Mouse (Mus musculus): ENCODE measurements around the gene Zmym1.
A peak's percentile ranks its signal among the peaks of the same experiment; 100 is the strongest.
"Not testable (repeated sequence)": the region's sequence is repeated elsewhere in the genome, so short reads cannot be mapped to it uniquely, and the experiment has no call there.

Gene Zmym1

GRCm38 (mm10) chr4:127060585-127061290 lies at the start of gene Zmym1:
Gene Zmym1 (minus strand): TSS chr4:127061152.
- DNase-seq (ENCODE audit: low spot score), result peak; percentile 87

- no peak for DNase-seq (ENCODE audit: low spot score)
Measured at GRCm38 (mm10) chr4:127110570-127110969, 49.6 kb upstream of the Zmym1 start.

DNA sequence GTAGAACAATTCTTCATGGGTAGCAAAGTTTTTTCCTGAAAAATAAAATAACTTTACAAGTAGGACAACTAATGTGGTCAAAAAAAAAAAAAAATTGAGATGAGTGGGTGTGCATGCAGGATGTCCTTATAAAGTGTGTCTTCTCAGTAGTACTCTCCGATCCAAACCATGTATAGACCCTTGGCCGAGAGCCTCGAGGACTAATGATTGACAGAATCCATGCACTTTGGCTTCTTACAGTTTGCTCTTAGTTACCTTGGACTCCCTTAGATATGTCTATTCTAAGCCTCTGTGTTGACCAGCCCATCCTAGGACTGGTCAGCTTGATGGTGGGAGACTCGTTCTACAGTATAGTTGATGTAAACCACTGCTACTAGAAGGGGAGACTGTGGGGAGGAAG lies 46.6 kb upstream of the Zmym1 start:
- DNase-seq (ENCODE audit: low spot score), result no peak

DNA sequence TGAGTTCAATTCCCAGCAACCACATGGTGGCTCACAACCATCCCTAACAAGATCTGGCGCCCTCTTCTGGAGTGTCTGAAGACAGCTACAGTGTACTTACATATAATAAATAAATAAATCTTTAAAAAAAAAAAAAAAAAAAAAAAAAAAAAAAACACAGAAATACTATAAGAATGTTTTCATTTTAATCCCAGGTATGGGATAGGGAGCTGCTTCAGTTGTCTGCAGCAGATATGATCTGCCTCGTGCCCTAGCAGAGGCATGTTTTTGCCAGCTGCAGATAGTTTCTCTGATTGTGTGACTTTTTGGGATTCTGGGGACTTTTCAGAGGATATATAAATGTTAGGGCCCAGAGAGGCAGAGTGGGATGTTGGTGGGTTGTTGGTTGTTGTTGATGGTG lies 38.6 kb upstream of the Zmym1 start:
- not testable (repeated sequence) for DNase-seq (ENCODE audit: low spot score)

- no peak for DNase-seq (ENCODE audit: low spot score)
Measured at GRCm38 (mm10) chr4:127095090-127095489, 34.1 kb upstream of the Zmym1 start.

DNA sequence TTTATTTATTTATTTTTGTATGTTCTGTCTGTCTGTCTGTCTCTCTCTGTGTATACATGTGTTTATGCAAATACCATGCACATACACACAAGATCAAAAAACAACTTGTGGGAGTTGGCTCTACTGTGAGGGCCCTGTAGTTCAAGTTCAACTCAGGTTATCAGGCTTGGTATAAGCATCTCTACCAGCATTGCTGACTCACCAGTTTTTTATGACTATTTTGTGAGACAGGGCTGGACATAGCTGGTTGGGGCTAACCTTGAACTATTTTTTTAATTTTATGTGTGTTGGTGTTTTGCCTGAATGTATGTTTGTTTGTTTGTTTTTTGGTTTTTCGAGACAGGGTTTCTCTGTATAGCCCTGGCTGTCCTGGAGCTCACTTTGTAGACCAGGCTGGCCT lies 30.2 kb upstream of the Zmym1 start:
- no peak for DNase-seq (ENCODE audit: low spot score)

DNA sequence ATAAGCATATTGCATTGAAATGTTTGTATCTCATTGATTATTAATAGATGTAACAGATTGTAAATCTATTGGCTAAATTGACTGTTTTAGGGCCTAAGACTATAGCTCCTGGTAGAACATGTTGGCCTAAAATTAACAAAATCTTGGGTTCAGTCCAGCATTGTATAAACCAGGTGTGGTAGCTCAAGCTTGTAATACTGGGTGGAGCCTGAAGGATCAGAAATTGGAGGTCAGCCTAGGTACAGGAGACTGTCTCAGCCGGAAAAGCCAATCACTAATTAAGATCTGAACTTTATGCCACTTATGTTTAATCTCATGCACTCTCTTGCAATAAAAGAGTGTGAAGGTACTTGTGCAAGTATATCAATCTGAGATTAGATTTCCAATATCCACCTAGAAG lies 24.8 kb upstream of the Zmym1 start:
- DNase-seq (ENCODE audit: low spot score), result no peak

DNA sequence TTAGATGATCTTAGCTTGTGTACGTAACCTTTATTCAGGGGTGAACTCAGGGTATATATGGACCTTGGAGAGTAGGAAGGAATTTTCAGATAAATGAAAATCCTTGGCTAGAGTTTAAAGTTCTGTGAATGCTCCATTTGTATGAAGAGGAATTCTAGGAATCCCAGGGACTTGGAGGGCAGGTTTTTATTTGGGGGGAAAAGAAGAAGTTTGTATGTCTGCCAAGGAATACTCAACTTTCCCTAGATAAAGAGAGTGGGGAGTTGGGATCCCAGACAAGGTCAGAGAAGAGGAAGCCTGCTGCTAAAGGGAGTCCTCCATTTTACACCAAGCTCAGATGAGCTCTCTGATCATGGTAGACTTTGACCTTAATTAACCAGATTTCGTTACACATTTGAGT lies 22.2 kb upstream of the Zmym1 start:
- DNase-seq (ENCODE audit: low spot score), result no peak

GRCm38 (mm10) chr4:127080806-127081205 lies 19.9 kb upstream of the Zmym1 start:
- no peak for DNase-seq (ENCODE audit: low spot score)

GRCm38 (mm10) chr4:127076875-127077548 lies 16.1 kb upstream of the Zmym1 start, which contains the start of gene Zmym6:
Gene Zmym6 (plus strand): TSS chr4:127077383.
- peak; percentile 88 for DNase-seq (ENCODE audit: low spot score)

GRCm38 (mm10) chr4:127074915-127075314 lies 14.0 kb upstream of the Zmym1 start:
- no peak for DNase-seq (ENCODE audit: low spot score)

DNA sequence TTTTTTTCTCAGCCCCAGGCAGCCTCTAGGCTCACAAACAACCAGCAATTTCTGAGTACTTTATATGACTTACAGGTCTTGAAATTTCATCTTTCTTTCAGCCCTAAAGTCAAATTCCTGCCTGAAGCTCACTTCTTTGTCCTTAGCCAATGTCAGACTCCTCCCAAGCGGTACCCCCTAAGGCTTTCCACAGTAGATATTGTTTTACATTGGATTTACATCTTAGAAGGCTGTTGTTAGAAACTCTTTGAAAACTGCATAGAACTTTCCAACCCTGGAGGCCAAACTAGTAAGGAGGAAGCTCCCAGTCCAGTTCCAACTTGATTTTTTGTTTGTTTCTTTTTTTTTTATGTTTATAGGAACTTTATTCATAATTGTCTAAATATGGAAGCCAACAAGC lies 3.1 kb upstream of the Zmym1 start:
- no peak for DNase-seq (ENCODE audit: low spot score)

DNA sequence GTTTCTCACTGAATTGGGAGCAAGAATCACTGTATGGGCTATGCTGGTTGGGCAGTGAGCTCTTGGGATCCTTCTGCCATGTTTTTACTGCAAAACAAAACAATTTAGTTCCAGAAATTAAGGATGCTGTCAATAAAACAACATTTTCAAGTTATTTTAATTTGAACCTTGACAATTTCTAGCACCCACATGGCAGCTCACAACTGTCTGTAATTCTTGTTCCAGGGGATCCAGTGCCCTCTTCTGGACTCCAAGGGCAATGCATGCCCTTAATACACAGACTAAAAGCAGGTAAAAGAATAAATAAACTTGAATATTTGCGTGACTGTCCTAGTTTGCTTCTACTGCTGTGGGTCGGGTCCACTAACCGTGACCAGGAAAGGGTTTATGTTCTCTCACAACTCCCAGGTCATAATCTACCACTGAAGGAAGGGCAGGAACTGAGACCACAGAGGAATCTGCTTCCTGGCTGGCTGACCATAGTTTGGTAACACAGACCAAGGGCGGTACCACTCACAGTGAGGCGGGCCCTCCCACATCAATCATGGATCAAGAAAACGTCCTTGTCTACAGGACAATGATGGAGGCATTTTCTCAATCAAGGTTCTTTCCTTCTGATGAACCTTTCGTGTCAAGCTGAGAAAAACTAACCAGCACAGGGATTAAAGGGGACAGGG lies 6.3 kb downstream of the Zmym1 start:
- no peak for DNase-seq (ENCODE audit: low spot score)

GRCm38 (mm10) chr4:127053071-127053470 lies 7.9 kb downstream of the Zmym1 start:
- DNase-seq (ENCODE audit: low spot score), result no peak

- DNase-seq (ENCODE audit: low spot score), result no peak
Measured at GRCm38 (mm10) chr4:127051121-127051520, 9.8 kb downstream of the Zmym1 start.

DNA sequence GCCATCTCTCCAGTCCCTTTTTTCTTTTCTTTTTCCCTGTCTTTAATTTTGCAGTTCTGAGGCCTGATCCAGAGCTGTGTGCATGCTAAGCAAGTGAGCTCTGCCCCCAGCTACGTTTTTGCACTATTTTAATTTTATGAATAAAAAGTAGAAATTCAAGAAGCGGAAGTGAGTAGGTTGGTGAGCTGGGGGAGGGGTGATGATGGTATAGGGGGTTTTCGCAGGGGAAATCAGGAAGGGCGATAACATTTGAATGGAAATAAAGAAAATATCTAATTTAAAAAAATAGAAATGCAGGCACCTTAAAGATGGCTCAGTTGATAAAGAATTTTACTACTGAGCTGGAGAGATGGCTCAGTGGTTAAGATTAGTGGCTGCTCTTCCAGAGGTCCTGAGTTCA lies 17.4 kb downstream of the Zmym1 start:
- DNase-seq (ENCODE audit: low spot score), result no peak

GRCm38 (mm10) chr4:127039871-127040483 lies 21.0 kb downstream of the Zmym1 start:
- no peak for DNase-seq (ENCODE audit: low spot score)

DNA sequence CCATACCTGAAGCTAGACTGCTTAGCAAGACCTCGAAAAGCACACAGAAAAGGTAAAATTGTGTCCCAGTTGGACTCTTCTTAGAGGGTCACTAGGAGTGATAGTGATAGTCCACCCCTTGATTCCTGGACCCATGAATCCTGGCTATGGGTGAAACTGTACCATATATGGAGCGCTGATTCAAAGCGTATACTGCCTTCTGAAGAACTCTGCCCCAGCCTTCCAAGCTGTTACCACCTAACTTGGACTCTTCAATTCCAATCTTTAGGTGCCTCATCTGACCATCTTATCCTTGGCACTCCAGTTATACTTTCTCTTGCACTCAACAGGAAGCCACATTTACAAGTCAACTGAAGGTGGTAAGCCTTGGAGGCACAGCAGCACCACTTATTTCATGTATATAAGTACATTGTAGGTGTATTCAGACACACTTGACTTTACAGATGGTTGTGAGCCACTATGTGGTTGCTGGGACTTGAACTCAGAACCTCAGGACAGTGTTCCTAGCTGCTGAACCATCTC lies 22.1 kb downstream of the Zmym1 start:
- DNase-seq (ENCODE audit: low spot score), result no peak

GRCm38 (mm10) chr4:127037908-127038827 lies 22.8 kb downstream of the Zmym1 start:
- no peak for DNase-seq (ENCODE audit: low spot score)

- DNase-seq (ENCODE audit: low spot score), result no peak
Measured at GRCm38 (mm10) chr4:127037158-127037557, 23.8 kb downstream of the Zmym1 start.

Measured in MN1 (cell line).